Mouse (Mus musculus) MN1 (cell line): ENCODE data around the gene Zmym6.
"Not testable (repeated sequence)": the region's sequence is repeated elsewhere in the genome, so short reads cannot be mapped to it uniquely, and the experiment has no call there.

ENCODE experiments used
- DNase-seq: peaks from one replicate; pipeline ENCODE4 v3.0.0-alpha.2; 2016; ENCODE audit warnings: low spot score

Gene Zmym6

DNA sequence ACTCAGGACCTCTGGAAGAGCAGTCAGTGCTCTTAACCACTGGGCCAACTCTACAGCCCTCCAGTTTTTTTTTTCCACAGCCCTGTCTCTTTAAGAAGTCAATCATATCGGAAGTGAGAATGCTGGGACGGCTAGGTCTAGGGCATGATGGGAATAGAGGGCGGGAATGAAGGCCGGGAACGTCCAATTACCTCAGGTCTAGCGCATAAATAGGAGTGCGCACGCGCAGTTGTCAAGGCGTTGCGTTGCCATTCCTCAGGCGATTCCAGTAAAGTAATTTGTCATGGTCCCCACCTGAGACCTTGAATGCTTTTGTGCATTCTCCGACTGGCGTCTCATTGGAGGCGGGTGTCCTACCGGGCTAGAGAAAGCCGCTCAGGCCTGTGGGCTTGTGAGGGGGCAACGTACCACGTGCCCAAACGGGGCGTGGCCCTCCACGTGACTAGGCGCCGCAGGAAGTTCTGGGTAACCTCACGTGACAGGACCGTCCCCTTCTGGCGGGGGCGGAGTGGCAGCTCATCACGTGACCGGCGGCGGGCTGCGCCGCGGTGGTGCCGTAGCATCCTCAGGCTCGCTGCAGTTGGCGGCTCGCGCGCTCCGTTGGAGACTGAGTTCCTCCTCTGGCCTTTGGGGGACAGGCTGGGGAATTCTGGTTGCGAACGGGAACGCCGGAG lies at the start of gene Zmym6:
Zmym6 (plus strand) TSS at position 509 of the 674 bp plus-strand sequence.
- DNase-seq = peak; percentile 88

DNA sequence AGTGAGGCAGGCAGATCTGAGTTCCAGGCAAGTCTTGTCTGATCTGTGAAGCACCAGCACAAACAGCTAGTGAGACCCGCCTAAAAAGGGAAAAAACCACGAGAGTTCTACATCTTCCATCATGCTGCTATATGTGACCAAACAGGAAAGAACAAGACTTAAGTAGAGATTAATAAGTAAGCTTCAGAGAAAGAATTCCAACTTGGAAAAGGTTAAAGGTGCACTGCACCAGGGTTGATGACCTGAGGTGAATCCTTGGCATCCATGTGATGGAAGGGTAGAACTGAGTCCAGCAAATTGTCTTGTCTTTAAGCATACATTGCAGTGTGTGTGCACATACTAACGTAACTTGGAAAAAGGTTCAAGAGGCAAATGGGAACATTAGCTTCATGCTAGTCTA lies 40.0 kb upstream of the Zmym6 start:
- DNase-seq = no peak

DNA sequence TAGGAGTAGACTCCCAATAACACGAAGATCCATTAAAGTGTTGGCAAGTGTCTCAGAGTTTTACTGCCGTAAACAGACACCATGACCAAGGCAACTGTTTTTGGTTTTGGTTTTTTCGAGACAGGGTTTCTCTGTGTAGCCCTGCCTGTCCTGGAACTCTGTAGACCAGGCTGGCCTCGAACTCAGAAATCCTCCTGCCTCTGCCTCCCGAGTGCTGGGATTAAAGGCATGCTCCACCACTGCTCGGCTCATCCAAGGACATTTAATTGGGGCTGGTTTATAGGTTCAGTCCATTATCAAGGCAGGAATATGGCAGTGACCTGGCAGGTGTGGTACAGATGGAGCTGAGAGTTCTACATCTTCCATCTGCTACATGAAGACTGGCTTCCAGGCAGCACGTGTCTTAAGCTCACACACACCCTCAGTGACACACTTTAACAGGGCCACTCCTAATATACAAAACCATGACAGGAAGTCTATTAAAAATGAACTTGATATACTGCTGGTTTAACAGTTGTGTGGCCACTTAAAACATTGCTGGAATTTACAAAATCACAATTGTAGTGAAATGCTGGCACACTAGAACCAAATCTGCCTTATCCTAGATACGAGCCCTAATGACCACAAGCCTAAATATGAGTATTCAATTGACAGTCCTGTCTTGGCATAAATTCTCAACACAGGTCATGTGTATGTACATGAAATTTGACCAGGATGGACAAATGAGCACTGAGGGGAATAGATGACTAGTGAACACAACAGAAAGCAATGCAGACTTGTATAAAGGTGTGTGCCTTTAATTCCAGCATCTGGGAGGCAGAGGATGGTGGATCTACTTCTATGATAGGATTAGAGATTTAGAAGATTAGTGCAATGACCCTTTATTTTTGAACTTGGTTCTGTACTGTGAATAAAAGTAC lies 39.0 kb upstream of the Zmym6 start:
- DNase-seq = no peak

DNA sequence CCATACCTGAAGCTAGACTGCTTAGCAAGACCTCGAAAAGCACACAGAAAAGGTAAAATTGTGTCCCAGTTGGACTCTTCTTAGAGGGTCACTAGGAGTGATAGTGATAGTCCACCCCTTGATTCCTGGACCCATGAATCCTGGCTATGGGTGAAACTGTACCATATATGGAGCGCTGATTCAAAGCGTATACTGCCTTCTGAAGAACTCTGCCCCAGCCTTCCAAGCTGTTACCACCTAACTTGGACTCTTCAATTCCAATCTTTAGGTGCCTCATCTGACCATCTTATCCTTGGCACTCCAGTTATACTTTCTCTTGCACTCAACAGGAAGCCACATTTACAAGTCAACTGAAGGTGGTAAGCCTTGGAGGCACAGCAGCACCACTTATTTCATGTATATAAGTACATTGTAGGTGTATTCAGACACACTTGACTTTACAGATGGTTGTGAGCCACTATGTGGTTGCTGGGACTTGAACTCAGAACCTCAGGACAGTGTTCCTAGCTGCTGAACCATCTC lies 38.3 kb upstream of the Zmym6 start:
- DNase-seq = no peak

DNA sequence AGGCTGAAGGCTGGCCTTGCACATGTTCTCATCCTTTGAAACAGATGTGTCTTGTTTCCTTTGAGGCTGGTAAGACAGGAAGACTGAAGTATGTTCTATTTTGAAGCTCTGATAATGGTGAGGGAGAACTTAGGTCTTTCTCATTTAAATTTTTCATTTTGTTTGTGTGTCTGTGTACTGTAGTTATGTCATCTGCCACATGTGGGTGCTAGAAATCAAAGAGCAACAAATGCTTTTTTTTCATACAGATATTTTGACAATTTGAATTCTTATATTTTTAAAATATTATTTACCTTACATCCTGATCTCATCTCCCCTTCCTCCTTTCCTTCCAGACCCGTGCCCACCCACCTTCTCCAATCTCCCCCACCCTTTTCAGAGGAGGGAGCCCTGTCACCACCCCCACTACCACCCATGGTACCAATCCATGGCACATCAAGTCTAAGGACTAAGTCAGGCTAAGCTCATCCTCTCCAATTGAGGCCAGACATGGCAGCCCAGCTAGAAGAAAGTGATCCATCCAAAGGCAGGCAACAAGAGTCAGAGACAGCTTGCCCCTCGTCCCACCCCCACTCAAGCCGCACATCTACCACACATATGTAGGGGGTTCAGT lies 37.2 kb upstream of the Zmym6 start:
- DNase-seq = no peak

DNA sequence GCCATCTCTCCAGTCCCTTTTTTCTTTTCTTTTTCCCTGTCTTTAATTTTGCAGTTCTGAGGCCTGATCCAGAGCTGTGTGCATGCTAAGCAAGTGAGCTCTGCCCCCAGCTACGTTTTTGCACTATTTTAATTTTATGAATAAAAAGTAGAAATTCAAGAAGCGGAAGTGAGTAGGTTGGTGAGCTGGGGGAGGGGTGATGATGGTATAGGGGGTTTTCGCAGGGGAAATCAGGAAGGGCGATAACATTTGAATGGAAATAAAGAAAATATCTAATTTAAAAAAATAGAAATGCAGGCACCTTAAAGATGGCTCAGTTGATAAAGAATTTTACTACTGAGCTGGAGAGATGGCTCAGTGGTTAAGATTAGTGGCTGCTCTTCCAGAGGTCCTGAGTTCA lies 33.6 kb upstream of the Zmym6 start:
- DNase-seq = no peak

DNA sequence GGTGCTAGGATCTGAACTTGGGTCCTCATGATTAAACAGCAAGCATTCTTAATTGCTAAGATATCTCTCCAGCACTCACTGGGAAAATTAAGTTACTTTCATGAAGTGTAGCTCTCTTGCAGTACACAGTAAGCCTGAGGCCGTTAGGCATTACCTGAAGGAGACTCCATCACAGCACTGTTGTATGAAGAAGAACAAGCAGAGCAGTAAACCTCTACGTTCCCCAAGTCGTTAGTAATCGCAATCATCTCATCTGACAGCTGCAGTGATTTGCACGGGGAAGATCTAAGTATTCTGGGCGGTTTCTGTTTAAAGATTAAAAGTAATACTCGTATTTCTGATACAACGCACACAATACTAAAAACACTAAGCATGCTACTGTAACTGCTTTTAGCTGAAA lies 26.1 kb upstream of the Zmym6 start:
- no peak for DNase-seq

DNA sequence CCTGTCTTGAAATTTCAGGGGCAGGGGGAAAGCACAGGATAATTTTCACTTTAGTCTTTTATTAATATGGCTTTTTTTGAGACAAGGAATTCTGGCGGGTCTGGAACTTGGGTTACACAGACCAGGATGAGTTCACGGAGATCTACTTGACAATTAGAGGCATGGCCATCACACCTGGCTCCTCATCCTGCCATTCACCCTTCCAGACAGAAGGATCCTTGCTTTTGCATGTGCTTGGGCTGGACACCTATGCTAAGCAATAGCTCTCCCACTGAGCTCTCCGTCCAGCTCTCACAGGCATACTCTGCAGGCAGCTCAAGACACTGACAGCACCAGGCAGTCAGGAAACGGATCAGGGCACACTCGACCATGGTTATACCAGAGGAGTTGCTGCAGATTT lies 24.1 kb upstream of the Zmym6 start:
- DNase-seq = no peak

DNA sequence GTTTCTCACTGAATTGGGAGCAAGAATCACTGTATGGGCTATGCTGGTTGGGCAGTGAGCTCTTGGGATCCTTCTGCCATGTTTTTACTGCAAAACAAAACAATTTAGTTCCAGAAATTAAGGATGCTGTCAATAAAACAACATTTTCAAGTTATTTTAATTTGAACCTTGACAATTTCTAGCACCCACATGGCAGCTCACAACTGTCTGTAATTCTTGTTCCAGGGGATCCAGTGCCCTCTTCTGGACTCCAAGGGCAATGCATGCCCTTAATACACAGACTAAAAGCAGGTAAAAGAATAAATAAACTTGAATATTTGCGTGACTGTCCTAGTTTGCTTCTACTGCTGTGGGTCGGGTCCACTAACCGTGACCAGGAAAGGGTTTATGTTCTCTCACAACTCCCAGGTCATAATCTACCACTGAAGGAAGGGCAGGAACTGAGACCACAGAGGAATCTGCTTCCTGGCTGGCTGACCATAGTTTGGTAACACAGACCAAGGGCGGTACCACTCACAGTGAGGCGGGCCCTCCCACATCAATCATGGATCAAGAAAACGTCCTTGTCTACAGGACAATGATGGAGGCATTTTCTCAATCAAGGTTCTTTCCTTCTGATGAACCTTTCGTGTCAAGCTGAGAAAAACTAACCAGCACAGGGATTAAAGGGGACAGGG lies 22.5 kb upstream of the Zmym6 start:
- DNase-seq = no peak

DNA sequence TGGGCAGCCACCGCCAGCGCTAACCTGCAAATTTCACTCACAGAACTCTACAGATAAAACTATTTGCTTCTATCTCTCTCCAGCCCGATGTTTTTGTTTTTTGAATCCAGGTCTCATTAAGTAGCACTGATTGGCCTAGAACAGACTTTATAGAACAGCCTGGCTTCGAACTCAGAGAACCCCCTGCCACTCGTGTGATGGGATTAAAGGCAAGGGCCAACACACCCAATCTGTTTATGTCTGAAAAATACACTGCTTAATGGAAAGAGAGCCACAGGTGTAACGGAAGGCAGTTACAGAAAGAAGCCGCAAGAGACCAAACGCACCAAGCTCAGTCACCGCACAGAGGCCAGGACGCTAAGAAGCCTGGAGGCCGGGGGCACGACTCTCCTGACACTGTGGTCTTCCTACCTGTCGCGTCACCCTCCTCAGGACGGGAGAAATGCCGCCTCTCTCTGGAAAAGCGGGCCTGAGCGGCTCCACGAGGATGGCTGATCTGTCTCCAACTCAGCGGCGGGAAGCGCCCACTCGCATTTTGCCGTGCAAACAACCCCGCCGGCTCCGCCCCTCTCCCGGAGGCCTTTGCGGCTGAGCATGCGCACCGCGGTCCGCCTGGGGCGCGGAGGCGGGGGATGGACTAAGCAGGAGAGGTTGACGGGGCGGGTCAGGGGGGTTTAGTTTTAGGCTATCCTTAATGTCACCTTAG lies 16.4 kb upstream of the Zmym6 start, which contains the start of gene Zmym1:
Zmym1 (minus strand) TSS at position 568 of the 706 bp plus-strand sequence.
- DNase-seq = peak; percentile 87

DNA sequence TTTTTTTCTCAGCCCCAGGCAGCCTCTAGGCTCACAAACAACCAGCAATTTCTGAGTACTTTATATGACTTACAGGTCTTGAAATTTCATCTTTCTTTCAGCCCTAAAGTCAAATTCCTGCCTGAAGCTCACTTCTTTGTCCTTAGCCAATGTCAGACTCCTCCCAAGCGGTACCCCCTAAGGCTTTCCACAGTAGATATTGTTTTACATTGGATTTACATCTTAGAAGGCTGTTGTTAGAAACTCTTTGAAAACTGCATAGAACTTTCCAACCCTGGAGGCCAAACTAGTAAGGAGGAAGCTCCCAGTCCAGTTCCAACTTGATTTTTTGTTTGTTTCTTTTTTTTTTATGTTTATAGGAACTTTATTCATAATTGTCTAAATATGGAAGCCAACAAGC lies 13.1 kb upstream of the Zmym6 start:
- DNase-seq = no peak

DNA sequence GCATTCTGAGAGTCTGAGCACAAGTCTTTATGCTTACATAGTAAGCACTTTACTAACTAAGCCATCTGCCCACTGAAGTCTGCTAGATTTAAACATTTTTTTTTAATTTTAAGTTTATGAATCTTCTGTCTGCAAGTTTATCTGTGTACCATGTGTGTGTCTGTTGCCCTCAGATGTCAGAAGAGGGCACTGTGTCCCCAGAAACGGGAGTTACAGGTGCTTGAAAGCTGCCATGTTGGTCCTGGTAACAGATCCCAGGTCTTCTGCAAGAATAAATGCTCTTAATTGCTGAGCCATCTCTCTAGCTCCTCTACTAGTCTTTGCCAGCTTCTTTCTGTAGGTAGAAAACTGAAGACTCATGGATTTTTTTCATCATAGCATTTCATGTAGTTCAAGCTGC lies 2.3 kb upstream of the Zmym6 start:
- DNase-seq = no peak

DNA sequence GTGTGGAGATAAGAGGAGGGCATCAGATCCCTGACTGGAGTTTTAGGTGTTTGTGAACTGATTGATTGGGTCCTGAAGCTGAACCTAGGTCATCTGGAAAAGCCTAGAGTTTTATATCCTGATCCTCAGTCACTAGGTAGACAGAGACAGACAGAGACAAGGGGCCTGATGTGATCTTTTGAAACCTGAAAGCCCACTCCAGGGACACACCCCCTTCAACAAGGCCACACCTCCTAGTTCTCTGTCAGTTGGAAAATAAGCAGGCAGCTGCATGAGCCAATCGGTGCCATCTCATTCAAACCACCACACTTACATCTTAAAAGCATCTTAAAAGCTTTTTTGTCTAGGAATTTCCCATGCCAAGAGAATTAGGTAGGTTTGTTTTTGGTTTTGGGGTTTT lies 3.6 kb downstream of the Zmym6 start:
- no peak for DNase-seq

DNA sequence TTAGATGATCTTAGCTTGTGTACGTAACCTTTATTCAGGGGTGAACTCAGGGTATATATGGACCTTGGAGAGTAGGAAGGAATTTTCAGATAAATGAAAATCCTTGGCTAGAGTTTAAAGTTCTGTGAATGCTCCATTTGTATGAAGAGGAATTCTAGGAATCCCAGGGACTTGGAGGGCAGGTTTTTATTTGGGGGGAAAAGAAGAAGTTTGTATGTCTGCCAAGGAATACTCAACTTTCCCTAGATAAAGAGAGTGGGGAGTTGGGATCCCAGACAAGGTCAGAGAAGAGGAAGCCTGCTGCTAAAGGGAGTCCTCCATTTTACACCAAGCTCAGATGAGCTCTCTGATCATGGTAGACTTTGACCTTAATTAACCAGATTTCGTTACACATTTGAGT lies 5.9 kb downstream of the Zmym6 start:
- DNase-seq = no peak

DNA sequence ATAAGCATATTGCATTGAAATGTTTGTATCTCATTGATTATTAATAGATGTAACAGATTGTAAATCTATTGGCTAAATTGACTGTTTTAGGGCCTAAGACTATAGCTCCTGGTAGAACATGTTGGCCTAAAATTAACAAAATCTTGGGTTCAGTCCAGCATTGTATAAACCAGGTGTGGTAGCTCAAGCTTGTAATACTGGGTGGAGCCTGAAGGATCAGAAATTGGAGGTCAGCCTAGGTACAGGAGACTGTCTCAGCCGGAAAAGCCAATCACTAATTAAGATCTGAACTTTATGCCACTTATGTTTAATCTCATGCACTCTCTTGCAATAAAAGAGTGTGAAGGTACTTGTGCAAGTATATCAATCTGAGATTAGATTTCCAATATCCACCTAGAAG lies 8.6 kb downstream of the Zmym6 start:
- no peak for DNase-seq

DNA sequence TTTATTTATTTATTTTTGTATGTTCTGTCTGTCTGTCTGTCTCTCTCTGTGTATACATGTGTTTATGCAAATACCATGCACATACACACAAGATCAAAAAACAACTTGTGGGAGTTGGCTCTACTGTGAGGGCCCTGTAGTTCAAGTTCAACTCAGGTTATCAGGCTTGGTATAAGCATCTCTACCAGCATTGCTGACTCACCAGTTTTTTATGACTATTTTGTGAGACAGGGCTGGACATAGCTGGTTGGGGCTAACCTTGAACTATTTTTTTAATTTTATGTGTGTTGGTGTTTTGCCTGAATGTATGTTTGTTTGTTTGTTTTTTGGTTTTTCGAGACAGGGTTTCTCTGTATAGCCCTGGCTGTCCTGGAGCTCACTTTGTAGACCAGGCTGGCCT lies 14.0 kb downstream of the Zmym6 start:
- DNase-seq = no peak

DNA sequence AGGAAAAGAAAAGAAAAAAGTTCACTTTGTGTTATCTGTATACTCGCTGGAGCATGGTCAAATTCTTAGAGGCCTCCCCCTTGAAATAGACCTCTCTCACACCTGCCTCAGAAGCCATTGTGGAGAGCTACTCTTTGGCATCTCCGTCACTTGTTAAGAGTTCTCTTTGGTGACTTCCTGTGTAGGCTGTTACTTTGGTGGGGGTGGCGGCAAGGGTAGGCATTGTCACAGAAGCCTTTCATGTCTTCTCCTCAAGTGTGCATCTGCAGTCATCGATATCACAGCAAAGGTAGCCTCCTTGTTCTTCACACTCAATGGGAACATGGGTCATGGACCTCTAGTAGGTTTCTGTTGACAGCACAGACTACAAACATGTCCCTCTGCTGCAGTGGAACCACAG lies 17.9 kb downstream of the Zmym6 start:
- no peak for DNase-seq

DNA sequence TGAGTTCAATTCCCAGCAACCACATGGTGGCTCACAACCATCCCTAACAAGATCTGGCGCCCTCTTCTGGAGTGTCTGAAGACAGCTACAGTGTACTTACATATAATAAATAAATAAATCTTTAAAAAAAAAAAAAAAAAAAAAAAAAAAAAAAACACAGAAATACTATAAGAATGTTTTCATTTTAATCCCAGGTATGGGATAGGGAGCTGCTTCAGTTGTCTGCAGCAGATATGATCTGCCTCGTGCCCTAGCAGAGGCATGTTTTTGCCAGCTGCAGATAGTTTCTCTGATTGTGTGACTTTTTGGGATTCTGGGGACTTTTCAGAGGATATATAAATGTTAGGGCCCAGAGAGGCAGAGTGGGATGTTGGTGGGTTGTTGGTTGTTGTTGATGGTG lies 22.4 kb downstream of the Zmym6 start:
- not testable (repeated sequence) for DNase-seq

DNA sequence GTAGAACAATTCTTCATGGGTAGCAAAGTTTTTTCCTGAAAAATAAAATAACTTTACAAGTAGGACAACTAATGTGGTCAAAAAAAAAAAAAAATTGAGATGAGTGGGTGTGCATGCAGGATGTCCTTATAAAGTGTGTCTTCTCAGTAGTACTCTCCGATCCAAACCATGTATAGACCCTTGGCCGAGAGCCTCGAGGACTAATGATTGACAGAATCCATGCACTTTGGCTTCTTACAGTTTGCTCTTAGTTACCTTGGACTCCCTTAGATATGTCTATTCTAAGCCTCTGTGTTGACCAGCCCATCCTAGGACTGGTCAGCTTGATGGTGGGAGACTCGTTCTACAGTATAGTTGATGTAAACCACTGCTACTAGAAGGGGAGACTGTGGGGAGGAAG lies 30.4 kb downstream of the Zmym6 start:
- no peak for DNase-seq

DNA sequence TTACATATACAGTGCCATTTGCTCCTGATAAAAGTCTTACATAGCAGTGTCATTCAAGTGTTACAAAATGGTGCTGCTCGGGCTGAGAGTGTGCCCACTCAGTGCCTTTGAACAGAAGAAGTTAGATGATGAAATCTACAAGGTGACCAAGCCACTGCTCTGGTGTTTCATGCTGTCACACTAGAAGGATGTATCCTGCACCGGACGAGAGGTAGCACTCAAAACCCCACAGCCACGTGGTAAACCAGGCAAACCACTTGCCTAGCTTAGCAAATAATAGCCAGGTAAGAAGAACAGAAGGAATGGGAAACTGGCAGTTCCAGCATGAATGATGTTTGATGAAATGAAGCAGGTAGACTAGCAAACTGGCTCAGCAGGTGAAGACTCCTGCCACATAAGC lies 33.4 kb downstream of the Zmym6 start:
- DNase-seq = no peak

DNA sequence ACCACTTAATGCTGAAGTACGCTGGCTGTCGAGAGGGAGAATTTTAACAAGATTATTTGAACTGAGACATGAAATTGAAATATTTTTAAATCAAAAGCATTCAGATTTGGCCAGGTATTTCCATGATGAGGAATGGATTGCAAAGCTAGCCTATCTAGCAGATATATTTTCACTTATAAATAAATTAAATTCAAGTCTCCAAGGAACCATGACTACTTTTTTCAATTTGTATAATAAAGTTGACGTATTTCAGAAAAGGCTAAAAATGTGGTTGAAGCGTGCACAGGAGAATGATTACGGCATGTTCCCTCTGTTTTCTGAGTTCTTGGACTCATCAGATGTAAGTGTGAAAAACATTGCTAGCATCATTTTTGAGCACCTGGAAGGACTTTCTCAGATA lies 46.2 kb downstream of the Zmym6 start, which contains the start of gene Tmem35b:
Tmem35b (plus strand) TSS at position 301 of the 400 bp plus-strand sequence.
- DNase-seq = no peak
